Mouse (Mus musculus): Measurements from ENCODE around the gene Hps4.

Gene Hps4

DNA sequence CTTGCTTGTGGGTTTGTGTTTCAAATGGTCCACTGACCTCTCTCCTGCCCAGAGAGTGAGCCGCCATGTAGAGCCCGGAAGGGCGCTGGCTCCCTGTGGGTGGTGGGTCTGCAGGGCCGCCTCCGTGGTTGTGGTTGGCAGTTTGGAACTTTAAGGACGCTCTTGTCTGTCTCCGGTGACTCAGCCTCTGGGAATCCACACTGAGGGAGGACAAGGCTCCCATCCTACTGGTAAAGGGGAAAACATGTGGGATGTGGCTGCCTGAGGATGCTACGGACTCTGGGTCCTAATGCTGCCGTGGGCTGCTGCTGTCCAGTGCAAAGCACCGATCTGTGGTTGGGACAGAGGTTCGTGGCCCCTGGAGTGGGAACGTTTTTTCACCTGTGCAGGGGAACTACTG is 25.0 kb downstream of the Hps4 start:
- no peak for DNase-seq

DNA sequence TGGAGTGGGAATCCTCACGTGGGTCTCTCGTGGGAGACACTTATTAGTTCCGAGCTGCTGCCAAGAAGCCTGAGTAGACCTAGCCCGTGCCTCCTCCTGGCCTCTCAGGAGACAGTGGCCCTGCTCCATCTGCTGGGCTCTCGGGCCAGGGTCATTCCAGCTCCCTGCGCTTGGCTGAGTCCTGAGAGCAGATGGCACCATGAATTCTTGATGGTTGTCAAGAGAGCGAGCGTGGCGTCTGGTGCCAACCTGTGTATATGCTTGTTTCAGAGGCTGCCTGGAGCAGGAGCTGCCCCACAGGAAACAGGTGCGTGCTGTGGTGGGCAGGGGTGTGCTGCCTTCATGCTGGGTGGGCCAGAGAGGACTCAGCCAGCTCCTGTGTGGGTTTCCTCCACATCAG is 25.8 kb downstream of the Hps4 start:
- DNase-seq = peak; percentile 21

DNA sequence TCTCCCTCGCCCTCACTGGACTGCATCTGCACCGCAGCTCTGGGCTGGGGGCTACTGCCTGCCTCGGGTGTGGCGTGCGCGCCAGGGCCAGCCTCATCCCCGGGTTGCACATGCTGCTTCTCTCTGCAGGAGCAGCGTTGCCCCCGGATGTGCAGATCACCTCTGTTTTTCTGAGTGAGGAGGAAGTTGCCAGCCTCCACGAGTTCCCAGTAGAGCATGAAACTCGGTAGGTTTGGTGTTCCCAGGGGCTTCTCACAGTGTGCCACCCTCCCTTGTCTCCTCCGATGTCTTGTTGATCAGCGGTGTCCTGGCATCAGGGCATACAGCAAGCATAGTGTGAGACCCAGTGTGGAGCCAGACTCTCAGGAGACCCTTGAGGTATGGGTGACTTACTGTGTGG is 26.4 kb downstream of the Hps4 start:
- peak; percentile 24 for DNase-seq

DNA sequence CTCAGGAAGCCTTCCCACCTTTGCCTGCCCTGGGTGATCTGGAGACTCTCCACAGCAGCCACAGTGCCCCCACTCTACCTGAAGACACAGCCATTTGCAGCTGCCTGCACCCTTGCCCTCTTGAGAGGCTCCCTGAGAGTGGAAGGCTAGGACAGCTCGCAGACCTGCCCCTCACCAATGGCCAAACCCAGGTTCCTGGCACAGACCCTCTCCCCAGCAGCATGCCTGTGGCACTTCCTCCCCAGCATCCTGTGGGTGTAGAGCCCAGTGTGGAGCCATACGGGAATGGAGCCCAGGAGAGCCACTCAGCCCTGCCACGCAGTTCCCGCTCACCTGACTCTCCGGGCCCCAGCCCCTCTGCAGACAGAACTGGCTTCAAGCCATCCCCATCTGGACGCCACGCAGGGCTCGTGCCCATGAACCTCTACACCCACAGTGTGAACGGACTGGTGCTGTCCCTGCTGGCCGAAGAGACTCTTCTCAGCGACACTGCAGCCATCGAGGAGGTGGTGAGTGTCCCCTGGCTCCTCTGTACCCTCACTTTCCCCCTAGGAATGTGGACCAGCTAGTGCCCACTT is 27.4 kb downstream of the Hps4 start:
- DNase-seq = no peak

DNA sequence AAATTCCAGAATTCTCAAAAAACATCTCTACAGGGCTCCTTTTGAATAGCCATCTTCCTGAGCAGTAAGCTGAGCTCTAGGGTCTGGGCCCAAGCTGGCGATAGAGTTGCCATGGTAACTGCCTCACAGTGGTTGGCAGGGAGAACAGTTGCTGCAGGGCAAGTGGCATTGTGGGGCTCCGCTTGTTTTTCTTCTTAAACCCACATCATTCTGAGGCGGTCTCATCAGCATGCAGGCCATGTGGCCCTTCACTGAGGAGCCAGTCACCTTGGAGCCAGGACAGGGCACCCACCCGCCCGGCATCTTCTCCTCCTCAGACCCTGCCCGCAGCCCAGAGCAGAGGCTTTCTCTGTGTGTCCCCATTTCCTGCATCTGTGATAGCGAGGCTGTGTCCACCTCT is 29.1 kb downstream of the Hps4 start:
- DNase-seq = no peak

DNA sequence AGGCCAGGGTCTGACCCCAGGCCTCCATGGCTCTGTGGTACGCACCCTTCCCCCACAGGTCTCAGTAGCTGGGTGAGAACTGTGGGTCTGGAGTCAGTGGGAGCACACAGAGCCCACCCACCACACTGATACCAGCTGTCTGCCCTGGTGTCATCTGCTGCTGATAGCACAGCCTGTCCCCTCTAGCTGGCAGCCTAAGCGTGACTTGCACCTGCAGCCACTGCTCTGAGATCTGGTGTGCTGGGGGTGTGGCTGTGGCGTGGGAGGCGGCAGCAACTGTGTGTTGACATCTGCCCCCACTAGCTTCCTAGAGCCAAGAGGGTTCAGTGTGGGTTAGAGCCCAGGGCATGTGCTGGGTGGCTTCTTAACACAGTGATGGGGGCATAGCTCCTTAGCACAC is 33.2 kb downstream of the Hps4 start:
- DNase-seq = no peak

DNA sequence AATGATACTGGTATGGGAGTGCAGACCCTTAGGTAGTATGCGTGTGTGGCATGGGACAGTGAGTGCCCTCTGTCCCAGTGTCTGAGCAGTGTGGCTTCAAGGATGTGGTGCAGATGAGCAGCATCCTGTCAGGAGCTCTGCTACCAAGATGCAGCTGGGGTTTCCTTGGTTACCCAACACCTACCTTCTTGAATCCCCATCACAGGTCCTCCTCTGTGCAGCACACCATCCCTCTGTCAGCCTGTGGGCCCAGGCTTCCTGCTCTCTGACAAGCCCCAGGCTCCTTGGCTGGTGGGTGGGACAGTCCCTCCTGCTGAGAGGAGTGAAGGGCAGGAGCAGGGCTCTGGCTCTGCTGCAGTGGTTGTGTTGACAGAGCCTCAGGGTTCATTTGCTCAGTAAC is 34.5 kb downstream of the Hps4 start:
- DNase-seq = no peak

DNA sequence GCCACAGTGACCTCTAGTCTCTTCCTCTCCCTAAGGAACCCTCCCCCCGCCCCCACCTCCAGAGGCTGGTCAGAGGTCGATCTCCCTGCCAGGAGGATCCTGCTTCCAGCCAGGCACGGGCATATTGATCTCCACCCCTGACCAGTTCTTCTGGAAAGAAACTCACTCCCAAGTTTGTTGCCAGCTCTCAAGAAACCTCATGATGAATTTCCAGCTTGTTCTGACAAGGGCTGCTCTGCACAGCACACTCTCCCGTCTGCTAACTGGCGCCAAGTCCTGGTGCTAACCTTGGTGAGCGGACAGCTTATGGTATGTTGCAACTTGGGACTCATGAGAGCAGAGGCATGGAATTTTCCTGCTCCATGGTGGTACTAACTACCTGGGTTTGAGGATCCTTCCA is 35.8 kb downstream of the Hps4 start:
- DNase-seq = no peak

DNA sequence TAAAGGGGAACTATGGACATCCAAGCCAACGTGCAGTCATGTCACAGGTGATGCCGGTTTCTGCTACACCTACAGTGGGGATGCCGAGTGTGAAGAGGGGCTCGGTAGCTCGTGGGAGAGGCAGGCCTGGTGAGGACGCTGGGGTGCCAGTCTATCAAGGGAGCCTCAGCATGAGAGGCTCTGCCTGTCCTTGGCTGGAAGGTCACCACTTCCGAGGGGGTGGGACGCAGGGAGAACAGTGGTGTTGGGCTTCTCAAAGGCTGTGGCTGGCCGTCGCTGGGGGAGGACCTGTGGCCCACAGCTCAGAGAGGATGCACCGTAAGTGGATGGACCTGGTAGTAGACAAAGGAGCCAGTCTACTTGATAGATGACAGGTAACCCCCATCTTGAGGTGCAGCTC is 38.3 kb downstream of the Hps4 start:
- no peak for DNase-seq

DNA sequence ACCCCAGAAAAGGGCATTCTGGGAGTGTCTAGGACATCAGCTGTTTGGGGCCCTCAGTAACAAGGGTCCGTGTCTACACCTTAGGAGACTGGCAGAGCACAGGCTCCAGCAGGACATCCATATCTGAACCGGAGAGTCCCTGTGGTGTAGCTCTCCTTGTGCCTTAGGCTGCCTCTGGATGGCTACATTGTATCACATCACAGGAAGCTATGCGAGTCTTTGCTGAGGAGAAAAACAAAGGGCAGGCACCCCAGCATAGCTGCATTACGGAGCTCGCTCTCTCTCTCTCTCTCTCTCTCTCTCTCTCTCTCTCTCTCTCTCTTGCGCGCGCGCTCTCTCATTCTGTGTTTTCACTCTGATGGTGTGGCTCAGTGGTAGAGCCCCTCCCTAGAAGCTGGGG is 39.2 kb downstream of the Hps4 start:
- DNase-seq = no peak

DNA sequence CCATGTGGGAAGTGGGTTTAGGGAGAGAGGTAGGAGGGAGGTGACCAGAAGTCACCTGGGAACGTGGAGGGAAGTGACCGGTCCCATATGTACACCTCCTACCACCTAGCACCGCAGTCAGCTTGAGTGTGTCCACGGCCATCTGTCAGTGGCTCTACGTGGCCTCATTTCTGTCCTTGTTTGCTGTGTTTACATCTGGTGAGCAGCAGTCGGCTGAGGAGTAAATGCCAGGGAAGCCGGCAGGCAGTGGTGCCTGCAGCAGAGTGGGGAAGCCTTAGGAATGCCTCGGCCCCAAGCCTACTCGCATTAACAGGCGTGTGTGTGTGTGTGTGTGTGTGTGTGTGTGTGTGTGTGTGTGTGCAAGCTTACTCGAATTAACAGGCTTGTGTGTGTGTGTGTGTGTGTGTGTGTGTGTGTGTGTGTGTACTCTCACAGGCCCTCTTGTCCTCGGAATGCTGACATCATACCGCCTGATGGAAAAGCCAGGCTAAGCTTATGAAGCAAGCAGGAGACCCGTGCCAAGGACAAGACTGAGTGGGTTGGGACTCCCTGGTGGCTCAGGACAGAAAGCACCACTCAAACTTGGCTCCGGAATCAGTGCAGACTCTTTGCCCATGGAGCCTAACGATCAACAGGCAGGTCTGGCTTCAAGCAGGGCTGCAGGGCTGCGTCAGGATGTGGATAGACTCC is 39.9 kb downstream of the Hps4 start:
- DNase-seq = no peak

DNA sequence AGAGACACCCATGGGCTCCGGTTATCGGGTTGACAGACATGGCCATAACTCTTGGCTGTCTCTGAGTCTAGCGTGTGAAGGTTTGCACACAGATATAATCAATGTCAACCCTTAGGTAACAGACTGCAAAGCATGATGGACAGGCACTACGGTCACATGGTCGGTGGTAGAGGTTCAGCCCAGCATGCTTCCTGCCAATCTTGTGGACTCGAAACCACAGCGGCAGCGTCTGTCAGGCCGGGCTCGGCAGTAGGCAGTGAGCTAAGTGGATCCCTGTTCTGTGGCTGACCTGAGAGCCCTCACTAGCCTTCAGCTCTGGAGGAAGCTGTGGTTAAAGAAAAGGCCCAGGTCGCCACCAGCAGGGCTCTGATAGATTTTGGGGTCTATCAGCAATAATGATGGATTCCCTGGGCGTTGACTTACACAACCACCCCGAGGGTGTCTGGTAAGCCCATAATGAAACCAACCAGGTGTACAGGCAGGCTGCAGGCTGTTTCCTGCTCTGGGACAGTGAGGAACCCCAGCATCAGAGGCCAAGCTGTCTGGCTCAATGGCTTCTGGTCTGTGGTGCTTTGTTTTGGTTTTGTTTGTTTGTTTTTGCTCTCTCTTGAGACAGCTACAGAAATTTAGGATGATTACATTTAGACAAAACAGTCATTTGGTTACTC is 42.1 kb downstream of the Hps4 start:
- DNase-seq = no peak

DNA sequence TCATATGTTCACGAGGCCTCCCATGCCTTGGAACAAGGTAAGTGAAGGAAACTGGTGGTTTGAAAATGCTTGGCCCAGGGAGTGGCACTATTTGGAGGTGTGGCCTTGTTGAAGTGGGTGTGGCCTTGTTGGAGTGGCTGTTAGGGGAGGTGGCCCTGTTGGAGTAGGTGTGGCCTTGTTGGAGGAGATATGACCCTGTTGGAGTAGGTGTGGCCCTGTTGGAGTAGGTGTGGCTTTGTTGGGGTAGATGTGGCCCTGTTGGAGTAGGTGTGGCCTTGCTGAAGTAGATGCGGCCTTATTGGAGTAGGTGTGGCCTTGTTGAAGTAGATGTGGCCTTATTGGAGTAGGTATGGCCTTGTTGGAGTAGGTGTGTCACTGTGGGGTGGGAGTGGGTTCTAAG is 43.1 kb downstream of the Hps4 start:
- no peak for DNase-seq

DNA sequence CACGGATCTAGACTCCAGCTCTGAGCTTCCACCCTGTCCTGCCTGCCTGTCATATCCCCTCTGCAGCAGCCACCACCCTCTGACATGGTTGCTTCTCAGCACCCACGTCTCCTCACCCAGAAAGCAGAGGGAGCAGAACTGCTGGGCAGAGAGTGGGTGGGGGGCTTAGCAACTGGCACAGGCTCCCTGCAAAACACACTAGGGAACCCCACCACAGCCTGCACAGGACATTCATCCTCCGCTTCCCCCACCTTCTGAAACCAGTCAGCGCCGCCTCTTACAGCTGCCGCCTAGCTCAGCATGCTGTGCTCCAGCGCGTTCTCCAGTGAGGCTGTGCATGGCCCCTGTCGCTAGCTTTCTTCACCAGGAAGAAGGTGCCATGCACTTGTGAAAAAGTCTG is 46.5 kb downstream of the Hps4 start:
- no peak for DNase-seq

DNA sequence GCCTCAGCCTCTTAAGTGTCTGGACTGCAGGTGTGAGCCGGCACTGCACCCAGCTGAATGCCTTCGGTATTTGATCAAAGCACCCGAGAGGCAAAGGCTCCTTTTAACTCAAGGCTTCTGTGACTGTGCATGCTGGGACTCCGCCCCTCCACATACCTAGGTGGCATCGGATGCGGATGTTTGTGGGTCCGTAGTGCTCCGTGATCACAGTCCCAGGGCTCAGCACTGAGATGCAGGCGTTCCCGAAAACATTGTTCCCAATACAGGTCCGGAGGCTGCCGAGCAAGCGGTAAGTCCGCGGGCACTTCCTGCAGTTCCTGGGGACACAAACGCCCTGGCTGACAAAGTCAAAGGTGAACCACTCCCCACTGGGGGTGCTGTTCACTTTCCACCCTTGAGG is 48.1 kb downstream of the Hps4 start:
- DNase-seq = no peak

DNA sequence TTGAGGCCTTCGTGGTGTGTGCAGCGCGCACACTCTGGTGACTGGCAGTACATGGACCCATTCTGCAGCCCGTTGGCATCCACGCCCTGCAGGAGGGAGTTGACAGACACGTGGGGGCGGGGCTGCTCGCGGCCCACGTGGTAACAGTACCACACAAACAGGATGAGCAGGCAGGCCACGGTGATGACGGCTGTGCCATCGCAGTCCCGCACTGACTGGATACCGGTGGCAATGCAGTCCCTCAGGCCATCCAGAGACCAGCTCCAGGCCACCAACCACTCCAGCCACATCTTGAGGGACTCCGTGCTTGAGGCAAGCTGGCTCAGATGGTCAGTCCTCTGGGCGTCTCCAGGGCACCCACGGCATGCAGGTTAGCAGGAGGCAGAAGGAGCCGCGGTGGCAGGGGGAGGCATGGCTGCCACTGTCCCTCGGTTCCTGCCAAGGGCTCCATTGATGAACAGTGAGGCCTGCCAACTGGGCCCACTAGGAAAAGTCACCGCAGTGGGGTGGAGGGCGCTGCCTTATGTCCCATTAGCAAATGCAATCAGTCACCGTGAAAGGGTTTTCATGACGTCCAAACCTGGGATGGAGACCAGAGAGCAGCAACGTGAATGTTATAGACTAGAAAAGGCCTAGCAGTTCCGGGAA is 48.9 kb downstream of the Hps4 start:
- DNase-seq = no peak

DNA sequence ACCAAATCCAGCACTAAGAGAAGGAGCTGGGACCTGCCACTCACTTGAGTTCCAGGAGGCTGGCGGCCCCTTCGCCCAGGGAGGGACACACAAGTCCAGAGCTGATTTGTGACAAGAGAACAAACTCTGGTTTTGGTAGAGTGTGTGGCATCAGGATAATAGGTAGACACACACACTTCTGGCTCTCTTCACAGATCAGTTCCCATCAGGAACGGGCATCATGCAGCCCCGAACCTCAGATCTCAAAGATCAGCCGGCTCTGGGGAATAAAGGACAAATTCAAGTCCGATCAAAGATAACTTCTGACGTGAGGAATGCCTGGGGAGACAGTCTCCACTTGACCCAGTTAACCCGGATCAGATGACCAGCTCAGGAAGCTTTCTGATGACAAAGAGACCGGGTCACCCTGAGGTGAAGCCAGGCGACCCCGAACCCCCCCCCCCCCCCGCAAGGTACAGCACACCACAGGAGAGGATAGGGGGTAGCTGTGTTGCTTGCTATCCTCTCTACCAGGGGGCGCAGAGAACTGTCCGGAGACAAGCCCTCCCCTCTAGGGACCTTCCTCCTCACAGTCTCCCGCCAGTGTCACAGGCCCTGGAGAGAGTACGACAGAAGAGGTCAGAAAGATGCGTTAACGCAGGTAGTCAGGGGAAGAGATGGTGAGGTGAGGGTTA is 51.0 kb downstream of the Hps4 start:
- no peak for DNase-seq

DNA sequence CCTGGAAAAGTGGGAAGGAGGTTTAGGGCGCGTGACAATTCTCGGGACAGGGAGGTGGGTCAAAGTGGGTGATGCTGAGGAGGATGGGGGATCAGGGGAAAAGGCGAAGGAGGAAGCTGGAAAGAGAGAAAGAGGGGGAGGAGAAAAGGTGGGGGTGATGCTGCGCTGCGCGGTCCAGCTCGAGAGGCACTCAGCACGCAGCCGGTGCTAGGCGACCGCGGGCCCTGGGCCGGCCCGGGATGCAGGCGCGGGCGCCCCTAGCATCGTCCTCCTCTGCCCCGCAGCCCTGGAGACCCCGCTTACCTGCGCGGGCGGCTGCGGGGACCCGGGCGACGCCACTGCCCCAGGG is 51.5 kb downstream of the Hps4 start:
- DNase-seq = no peak

DNA sequence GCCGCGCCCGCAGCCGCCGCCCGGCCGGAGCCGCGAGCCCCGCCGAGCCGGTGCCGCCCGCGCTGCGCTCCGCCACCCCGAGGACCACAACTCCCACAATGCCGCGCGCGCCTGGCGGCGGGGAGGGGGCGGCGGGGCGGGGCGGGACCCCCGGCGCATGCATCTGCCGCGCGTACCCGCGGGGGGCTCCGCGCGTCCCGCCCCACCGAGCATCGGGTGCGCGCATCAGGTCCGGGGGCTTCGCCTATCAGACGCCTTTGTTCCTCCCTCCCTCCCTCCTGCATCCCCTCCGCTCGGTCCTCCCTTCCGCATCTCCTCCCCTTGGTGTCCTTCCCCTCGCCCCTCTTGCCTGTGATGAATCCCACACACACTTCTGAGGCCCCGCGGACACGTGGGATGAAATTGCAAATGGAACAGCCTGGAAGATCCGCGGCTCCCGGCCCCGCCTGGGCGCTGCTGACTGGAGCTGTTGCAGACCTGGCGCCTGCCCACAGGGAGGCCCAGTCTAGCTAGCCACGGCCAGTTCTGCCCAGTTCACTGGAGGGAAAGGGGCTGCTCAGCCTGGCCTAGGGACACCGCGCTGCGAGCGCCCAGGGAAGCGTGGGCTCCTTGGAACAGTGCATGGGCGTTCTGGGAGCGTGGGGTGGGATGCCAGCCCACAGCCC is 52.0 kb downstream of the Hps4 start, which contains the start of gene Asphd2:
TSS of gene Asphd2 (minus strand) at position 88 of the 665 bp plus-strand sequence.
- DNase-seq = no peak

DNA sequence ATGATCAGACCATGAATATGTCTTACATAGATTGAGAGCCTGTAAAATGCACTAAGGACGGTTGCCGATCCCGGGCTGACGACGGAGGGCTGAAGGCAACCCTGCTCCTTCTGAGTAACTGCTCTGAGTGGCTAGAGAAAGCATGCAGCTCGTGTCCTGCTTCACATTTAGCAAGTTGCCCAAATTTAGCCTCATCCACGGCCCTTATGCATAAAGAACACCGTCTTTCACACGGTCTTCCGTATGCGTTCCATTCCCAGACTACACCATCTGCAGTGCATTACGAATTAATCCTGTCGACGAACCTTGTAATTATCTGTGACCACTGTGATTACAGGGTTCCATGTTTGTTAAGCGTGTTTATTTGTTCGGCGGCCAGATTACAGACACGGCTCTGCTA is 53.2 kb downstream of the Hps4 start:
- DNase-seq = no peak

DNA sequence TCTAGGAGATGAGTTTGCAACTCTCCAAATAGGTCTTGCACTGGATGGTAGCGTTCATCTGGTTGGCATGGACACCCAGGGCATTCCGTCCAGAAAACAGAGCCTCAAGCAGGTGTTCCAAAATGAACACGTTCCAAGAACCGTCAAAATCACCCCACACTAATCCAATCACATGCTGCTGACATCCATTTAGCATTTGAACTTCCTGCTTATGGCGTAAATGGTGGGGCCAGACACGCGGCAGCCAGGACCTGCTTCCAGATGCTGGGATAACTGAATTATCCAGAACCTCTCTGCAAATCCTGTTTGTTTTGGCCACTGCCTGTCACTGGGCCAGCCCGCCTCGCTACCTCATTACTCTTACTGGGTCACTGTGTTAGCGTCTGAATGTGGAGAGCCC is 56.4 kb downstream of the Hps4 start:
- no peak for DNase-seq

DNA sequence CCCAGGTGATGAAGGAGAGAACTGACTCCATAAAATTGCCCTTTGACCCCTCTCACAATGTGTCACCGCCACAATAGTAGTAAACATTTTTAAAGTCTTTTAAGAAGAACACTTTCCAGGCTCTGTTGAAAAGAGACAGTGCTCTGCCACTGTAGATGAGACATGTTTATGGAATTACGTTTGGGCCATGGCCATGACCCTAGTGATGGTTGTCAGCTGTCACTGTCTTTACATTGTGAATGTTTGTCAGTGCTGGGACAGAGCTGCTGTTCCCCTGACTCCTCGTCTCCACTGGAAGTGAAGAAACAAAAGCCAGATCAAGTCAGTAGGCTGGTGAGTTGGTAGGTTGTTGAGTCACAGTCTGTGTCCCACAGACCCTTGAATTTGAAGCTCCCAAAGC is 59.6 kb downstream of the Hps4 start:
- DNase-seq = no peak

DNA sequence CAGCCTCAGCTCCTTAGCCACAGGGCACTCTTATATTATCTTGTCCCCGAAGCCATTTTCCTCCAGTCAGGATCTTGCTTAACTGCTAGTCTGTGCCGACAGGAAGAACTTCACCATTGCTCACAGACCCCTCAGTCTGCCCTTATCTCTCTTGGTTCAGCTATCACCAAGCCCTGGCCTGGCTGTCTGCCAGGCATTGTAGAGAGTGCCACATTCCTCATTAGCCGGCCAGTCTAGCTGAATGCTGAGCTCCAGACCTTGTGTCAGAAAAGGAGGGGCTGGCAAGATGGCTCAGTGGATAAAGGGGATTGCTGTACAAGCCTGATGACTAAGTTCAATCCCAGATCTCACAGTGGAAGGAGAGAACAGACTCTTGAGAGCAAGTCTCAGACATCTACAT is 63.1 kb downstream of the Hps4 start:
- no peak for DNase-seq

Measured in thymus, postnatal 25 days (tissue).